Mouse (Mus musculus): ENCODE measurements around the gene Cpne1. TPM values are rescaled to one million over a fixed set of nuclear protein-coding genes. Genes with fewer than 3 reads are reported as not detected.
"Not testable (repeated sequence)": the region's sequence is repeated elsewhere in the genome, so short reads cannot be mapped to it uniquely, and the experiment has no call there.

Gene Cpne1
- polyA plus RNA-seq, 1 experiment from 2014 or later, result 41.5 TPM

DNA sequence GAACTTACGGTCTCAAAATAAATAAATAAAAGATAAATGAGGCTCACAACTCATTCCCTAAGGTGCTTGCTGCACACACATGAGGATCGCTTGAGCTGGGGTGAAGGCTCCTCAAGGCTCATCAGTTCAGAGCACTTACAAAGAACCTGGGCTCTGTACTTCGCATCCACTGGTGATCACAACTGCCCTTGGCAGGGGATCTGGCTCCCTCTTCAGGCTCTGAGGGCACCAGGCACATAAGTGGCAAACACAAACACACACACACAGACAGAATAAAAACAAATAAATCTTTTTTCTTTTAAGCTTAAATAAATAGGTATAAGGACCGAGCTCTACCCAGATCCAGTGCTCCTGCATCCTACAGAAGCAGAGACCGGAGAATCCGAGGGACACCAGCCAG is 23.9 kb upstream of the Cpne1 start:
- ATAC-seq, result no peak
- Histone ChIP-seq H3K27me3 (replicated peaks; ENCODE audit: control insufficient read depth, insufficient read depth, low read length) (no peaks in the 10 kb centered on the region), H3K4me1 (ENCODE audit: control insufficient read depth, insufficient read depth, low read length) (no peaks in the 10 kb centered on the region), H3K9me3 (ENCODE audit: control insufficient read depth, low read length) (no peaks in the 10 kb centered on the region), H3K4me2 (ENCODE audit: low read depth, low read length) (no peak overlapping the region), H3K9ac (ENCODE audit: low read depth, low read length) (no peak overlapping the region), H3K36me3 (ENCODE audit: control insufficient read depth, insufficient read depth, low read length) (peaks cover 9% of the 10 kb centered on the region), H3K27ac (ENCODE audit: low read length) (no peak overlapping the region), H3K4me3 (ENCODE audit: low read length) (no peak overlapping the region)
- 81% methylated on average over 6 of the region's 6 CpGs for WGBS

DNA sequence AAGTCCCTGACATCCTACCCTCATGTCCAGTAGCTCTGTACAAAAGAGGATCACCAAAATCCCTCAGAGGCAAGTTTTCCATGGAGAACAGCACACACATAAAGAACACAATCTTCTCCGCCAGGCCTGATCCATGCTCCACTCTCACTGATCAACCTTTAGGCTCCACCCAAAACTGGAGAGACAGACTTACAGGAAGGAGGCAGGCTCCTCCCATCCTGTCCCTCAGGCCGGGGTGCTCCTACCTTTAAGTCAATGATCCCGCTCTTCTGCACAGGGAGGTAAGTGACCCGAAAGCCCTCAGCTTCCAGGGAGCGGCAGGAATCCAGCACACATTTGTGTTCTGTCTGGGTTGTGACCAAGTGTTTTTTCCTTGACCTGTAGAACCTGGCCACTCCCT is 22.4 kb upstream of the Cpne1 start:
- no peak for ATAC-seq
- no peak overlapping the region for H3K4me3 ChIP-seq (ENCODE audit: low read length)
- H3K4me1 ChIP-seq (ENCODE audit: control insufficient read depth, insufficient read depth, low read length), result no peaks in the 10 kb centered on the region
- H3K27ac ChIP-seq (ENCODE audit: low read length), result no peak overlapping the region
- H3K4me2 ChIP-seq (ENCODE audit: low read depth, low read length), result no peak overlapping the region
- H3K9me3 ChIP-seq (ENCODE audit: control insufficient read depth, low read length), result no peaks in the 10 kb centered on the region
- H3K27me3 ChIP-seq (replicated peaks; ENCODE audit: control insufficient read depth, insufficient read depth, low read length), result no peaks in the 10 kb centered on the region
- peaks cover 5% of the 10 kb centered on the region; the same call in 1 of the 2 replicates for H3K36me3 ChIP-seq (ENCODE audit: control insufficient read depth, insufficient read depth, low read length)
- WGBS, result 84% methylated on average over 5 of the region's 5 CpGs
- no peak overlapping the region for H3K9ac ChIP-seq (ENCODE audit: low read depth, low read length)

DNA sequence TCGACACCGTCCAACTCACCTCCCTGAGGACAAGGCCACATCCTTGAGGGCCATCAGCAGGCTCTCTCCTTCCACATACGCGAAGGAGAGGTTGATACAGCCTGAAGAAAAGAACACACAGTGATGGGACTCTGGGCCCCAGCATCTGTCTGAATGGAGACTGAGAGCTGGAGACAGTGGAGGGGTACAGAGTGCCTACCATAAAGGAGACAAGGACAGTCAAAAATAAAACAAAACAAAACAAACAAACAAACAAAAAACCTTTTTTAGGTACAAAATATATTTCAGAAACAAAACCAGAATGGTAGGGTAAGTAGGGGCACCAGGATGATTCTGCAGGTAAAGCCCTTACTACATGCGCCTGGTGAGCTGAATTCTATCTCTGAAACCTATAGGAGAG is 15.2 kb upstream of the Cpne1 start, which contains the start of gene Gm28036:
Gm28036 (minus strand) TSS at position 101 of the 400 bp plus-strand sequence.
- Histone ChIP-seq H3K4me2 (ENCODE audit: low read depth, low read length) (no peak within 1 kb of the TSS), H3K9me3 (ENCODE audit: control insufficient read depth, low read length) (no peaks in the 10 kb centered on the region), H3K27me3 (replicated peaks; ENCODE audit: control insufficient read depth, insufficient read depth, low read length) (no peaks in the 10 kb centered on the region), H3K4me1 (ENCODE audit: control insufficient read depth, insufficient read depth, low read length) (no peaks in the 10 kb centered on the region), H3K4me3 (ENCODE audit: low read length) (no peak within 1 kb of the TSS), H3K36me3 (ENCODE audit: control insufficient read depth, insufficient read depth, low read length) (peaks cover 13% of the 10 kb centered on the region), H3K9ac (ENCODE audit: low read depth, low read length) (no peak within 1 kb of the TSS), H3K27ac (ENCODE audit: low read length) (no peak within 1 kb of the TSS)
- 91% methylated on average over 5 of the region's 5 CpGs for WGBS
- ATAC-seq, result no peak

DNA sequence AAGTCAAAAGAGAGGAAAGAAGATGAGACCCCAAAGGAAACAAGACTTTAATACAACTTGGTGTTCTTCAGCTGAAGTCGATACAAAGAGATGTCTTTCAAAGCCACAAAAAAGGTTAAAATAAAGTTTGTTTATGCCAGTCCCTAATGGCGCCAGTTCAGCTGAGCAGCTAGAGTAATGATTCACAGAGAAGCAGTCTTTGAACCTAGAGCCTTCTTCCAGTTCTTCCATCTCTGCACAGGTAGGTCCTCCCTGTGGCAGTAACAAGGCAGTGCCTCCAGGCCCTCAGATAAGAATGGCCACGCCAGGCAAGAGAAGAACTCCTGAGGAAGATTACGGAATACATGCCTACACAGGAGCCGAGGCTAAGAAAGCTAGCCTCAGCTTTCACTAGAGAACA is 12.0 kb upstream of the Cpne1 start:
- 88% methylated on average over 5 of the region's 5 CpGs for WGBS
- no peaks in the 10 kb centered on the region for H3K9me3 ChIP-seq (ENCODE audit: control insufficient read depth, low read length)
- no peak overlapping the region for H3K27ac ChIP-seq (ENCODE audit: low read length)
- H3K4me1 ChIP-seq (ENCODE audit: control insufficient read depth, insufficient read depth, low read length), result no peaks in the 10 kb centered on the region
- H3K4me2 ChIP-seq (ENCODE audit: low read depth, low read length), result no peak overlapping the region
- no peak overlapping the region for H3K4me3 ChIP-seq (ENCODE audit: low read length)
- peaks cover 13% of the 10 kb centered on the region for H3K36me3 ChIP-seq (ENCODE audit: control insufficient read depth, insufficient read depth, low read length)
- ATAC-seq, result no peak
- no peaks in the 10 kb centered on the region for H3K27me3 ChIP-seq (replicated peaks; ENCODE audit: control insufficient read depth, insufficient read depth, low read length)
- H3K9ac ChIP-seq (ENCODE audit: low read depth, low read length), result no peak overlapping the region

DNA sequence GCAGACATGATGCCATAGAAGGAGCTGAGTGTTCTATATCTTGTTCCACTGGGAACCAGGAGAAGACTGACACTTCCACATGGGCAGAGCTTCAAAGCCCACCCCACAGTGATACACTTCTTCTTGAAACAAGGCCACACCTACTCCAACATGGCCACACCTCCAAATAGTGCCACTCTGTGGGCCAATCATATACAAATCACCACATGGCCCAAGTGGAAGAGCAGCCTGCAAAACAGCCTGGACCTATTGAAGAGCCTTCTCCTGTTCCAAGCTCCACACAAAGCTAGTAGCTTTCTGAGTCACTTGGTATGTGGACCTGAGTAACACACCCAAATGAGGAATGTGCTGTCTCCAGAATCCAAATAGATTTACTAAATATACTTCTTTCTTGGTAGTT is 7.8 kb upstream of the Cpne1 start:
- Histone ChIP-seq H3K4me3 (ENCODE audit: low read length) (no peak overlapping the region), H3K9ac (ENCODE audit: low read depth, low read length) (no peak overlapping the region), H3K9me3 (ENCODE audit: control insufficient read depth, low read length) (no peaks in the 10 kb centered on the region), H3K4me2 (ENCODE audit: low read depth, low read length) (no peak overlapping the region), H3K36me3 (ENCODE audit: control insufficient read depth, insufficient read depth, low read length) (peaks cover 5% of the 10 kb centered on the region; the same call in 1 of the 2 replicates), H3K27ac (ENCODE audit: low read length) (no peak overlapping the region), H3K4me1 (ENCODE audit: control insufficient read depth, insufficient read depth, low read length) (no peaks in the 10 kb centered on the region), H3K27me3 (replicated peaks; ENCODE audit: control insufficient read depth, insufficient read depth, low read length) (no peaks in the 10 kb centered on the region)
- no peak for ATAC-seq

DNA sequence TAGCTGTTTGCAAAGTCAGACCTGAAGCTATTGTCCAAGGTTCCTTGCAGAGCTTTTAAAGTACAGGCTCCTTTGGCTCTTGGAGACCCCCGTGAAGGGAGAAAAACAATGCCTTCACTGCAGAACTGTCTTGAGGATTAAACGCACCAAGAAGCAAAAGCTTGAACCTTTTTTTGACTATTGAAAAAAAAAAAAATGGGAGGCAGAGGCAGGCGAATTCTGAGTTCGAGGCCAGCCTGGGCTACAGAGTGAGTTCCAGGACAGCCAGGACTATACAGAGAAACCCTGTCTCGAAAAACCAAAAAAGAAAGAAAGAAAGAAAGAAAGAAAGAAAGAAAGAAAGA is 287 bp upstream of the Cpne1 start:
- peak overlapping the region; percentile 73 for H3K27ac ChIP-seq (ENCODE audit: low read length)

DNA sequence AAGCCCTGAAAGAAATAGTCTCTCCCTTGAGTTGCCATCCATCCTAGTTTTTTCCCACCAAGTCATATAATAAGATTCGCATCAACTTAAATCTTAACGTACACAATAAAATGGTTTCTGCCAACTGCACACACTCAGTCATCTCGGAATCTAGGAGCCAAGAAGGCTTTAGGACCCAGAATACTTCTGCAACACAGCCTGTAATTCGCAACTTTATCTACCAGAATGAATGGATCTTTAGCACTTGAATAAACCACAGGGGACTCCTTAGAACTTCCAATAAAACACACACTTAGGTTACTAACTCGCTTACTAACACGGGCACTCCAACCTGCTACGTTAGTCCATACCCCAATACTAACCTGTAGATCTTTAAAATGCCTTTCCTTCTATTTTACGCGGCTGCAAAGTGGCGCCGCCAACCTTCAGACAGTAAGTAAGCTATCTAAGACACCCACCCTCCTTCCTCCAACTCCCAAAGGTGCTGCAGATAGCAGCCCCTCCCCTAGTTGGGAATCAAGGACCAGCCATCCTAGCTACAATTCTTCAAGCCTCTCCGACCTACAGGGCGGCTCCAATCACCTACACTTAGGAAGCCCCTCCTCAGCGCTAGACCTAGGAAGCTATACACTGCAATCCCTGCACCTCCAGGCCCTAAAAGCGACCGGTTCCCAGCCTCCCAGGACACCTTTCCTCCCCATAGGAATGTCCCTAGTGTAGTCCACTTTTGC is 973 bp downstream of the Cpne1 start:
- H3K9me3 ChIP-seq (ENCODE audit: control insufficient read depth, low read length), result no peaks in the 10 kb centered on the region
- no peaks in the 10 kb centered on the region for H3K27me3 ChIP-seq (replicated peaks; ENCODE audit: control insufficient read depth, insufficient read depth, low read length)
- H3K36me3 ChIP-seq (ENCODE audit: control insufficient read depth, insufficient read depth, low read length), result 0 out of 2 replicates have a peak, but pooled peaks cover 3% of the 10 kb centered on the region
- ATAC-seq, result peak; percentile 80
- peak overlapping the region; percentile 49 for H3K4me2 ChIP-seq (ENCODE audit: low read depth, low read length)
- H3K4me3 ChIP-seq (ENCODE audit: low read length), result peak overlapping the region; percentile 81
- WGBS, result under 1% methylated on average over 16 of the region's 16 CpGs
- H3K27ac ChIP-seq (ENCODE audit: low read length), result peak overlapping the region; percentile 89
- H3K9ac ChIP-seq (ENCODE audit: low read depth, low read length), result peak overlapping the region; percentile 98
- H3K4me1 ChIP-seq (ENCODE audit: control insufficient read depth, insufficient read depth, low read length), result peaks cover 3% of the 10 kb centered on the region; the same call in 1 of the 2 replicates

More for the DNA sequence above, 287 bp upstream of the Cpne1 start:
- WGBS, result 19% methylated on average over 5 of the region's 5 CpGs
- H3K9me3 ChIP-seq (ENCODE audit: control insufficient read depth, low read length); H3K36me3 ChIP-seq (ENCODE audit: control insufficient read depth, insufficient read depth, low read length); ATAC-seq; H3K27me3 ChIP-seq (replicated peaks; ENCODE audit: control insufficient read depth, insufficient read depth, low read length); H3K4me1 ChIP-seq (ENCODE audit: control insufficient read depth, insufficient read depth, low read length): not testable (repeated sequence)
- peak overlapping the region; percentile 58 for H3K4me2 ChIP-seq (ENCODE audit: low read depth, low read length)
- H3K4me3 ChIP-seq (ENCODE audit: low read length), result peak overlapping the region; percentile 81
- H3K9ac ChIP-seq (ENCODE audit: low read depth, low read length), result peak overlapping the region; percentile 98

DNA sequence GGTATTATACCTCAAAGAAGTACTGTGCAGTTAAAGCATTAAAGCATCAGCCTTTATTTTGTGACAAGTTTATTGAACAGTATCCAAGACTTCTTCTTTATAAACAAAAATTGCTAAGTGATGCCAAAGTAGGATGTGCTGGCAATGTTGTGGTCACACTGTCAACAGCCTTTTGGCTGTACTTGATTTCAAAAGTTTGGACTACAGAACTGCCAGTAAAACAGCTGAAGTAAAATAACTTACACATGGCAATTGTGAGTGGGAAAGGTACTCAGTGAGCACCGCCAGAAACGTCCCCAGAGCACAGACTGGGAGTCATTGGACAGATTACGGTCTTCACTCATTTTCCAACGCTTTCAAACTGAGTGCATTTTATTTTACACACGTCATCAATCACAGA is 19.8 kb downstream of the Cpne1 start:
- 72% methylated on average over 5 of the region's 5 CpGs for WGBS
- no peak for ATAC-seq
- H3K4me3 ChIP-seq (ENCODE audit: low read length), result no peak overlapping the region
- H3K9ac ChIP-seq (ENCODE audit: low read depth, low read length), result no peak overlapping the region
- H3K4me1 ChIP-seq (ENCODE audit: control insufficient read depth, insufficient read depth, low read length), result no peaks in the 10 kb centered on the region
- H3K27ac ChIP-seq (ENCODE audit: low read length), result no peak overlapping the region
- peaks cover 9% of the 10 kb centered on the region for H3K36me3 ChIP-seq (ENCODE audit: control insufficient read depth, insufficient read depth, low read length)
- no peaks in the 10 kb centered on the region for H3K9me3 ChIP-seq (ENCODE audit: control insufficient read depth, low read length)
- H3K27me3 ChIP-seq (replicated peaks; ENCODE audit: control insufficient read depth, insufficient read depth, low read length), result no peaks in the 10 kb centered on the region
- no peak overlapping the region for H3K4me2 ChIP-seq (ENCODE audit: low read depth, low read length)

DNA sequence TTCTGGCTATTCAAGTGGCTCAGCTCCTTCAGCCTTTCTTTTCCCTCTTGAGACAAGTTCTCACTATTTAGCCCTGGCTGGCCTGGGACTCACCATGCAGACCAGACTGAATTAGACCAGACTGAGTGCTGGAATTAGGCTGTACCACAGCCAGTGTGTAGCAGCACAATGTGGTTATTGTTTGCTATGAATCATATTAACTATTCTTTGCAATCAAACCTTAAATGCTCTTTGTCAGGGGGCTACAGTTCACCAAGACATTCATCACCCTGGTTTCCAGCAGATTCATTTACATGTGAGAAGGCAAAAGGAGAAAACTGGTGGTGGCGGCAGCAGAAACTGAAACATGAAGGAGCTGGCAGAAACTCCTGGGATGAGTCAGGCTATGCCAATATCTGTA is 22.0 kb downstream of the Cpne1 start:
- 86% methylated on average over 1 of the region's 1 CpGs for WGBS
- Histone ChIP-seq H3K27me3 (replicated peaks; ENCODE audit: control insufficient read depth, insufficient read depth, low read length) (no peaks in the 10 kb centered on the region), H3K4me2 (ENCODE audit: low read depth, low read length) (no peak overlapping the region), H3K4me1 (ENCODE audit: control insufficient read depth, insufficient read depth, low read length) (no peaks in the 10 kb centered on the region), H3K9ac (ENCODE audit: low read depth, low read length) (no peak overlapping the region), H3K36me3 (ENCODE audit: control insufficient read depth, insufficient read depth, low read length) (no peaks in the 10 kb centered on the region), H3K27ac (ENCODE audit: low read length) (no peak overlapping the region), H3K4me3 (ENCODE audit: low read length) (no peak overlapping the region), H3K9me3 (ENCODE audit: control insufficient read depth, low read length) (no peaks in the 10 kb centered on the region)
- no peak for ATAC-seq
